ENCODE assay signal across 14 mouse cellular contexts in genomic region chr9:44817522-44817921, GRCm38 (mm10). TPM values are rescaled to one million over a fixed set of nuclear protein-coding genes. Genes with fewer than 3 reads are reported as not detected.
"Had no signal": no experiment of that assay in that cellular context is flagged by ENCODE, and none has a peak within 500 bp of the region (broad histone marks: within the 10 kb centered on the region; RNA-seq: fewer than 3 reads in every experiment).

No protein-coding gene starts in this region.

- ATAC-seq: liver, postnatal 0 days; lung, postnatal 0 days; midbrain, embryonic 16.5 days had no signal

- DNase-seq: liver, postnatal 0 days; lung, adult 2 months; lung, postnatal 4 days; midbrain, embryonic 14.5 days; retina, postnatal 1 day; right cerebral cortex, postnatal 25 days; right cerebral cortex, postnatal 4 days; spleen, adult 18-20 months; thymus, adult 18-20 months; thymus, postnatal 14 days; thymus, postnatal 36 days had no signal

RNA-seq across cellular contexts. Expression of gene Ttc36, which starts 14.7 kb away (rescaled TPM):
- total RNA-seq: megakaryocyte-erythroid progenitor cell, adult 5-6 weeks had no signal
